Mouse (Mus musculus) hindbrain, postnatal 0 days (tissue): ENCODE measurements around the gene Glb1. TPM values are rescaled to one million over a fixed set of nuclear protein-coding genes. Genes with fewer than 3 reads are reported as not detected.
"Not testable (repeated sequence)": the region's sequence is repeated elsewhere in the genome, so short reads cannot be mapped to it uniquely, and the experiment has no call there.

Experiments
- ATAC-seq: fragments of 200-750 bp; cut with Nextera tagmentation; 2 replicates; pipeline ENCODE4 v1.8.0; 2017; ENCODE audit warnings: mild to moderate bottlenecking, moderate TSS enrichment, moderate library complexity
- DNase-seq: peaks from one replicate; pipeline ENCODE4 v3.0.0-alpha.2; 2015; ENCODE audit warnings: low spot score
- H3K27ac ChIP-seq: fragments of 300-500 bp; sonication (generic); 2 replicates; pipeline ENCODE4 v1.5.1; 2014; ENCODE audit warnings: mild to moderate bottlenecking
- H3K27me3 ChIP-seq: fragments of 300-500 bp; sonication (generic); 2 replicates; pipeline ENCODE4 v1.6.1; 2014; ENCODE audit warnings: low read length, mixed read lengths; ENCODE audit not compliant: insufficient read depth
- H3K36me3 ChIP-seq: fragments of 300-500 bp; sonication (generic); 2 replicates; pipeline ENCODE4 v1.6.1; 2014; ENCODE audit warnings: low read length, mixed read lengths; ENCODE audit not compliant: insufficient read depth
- H3K4me1 ChIP-seq: fragments of 300-500 bp; sonication (generic); 2 replicates; pipeline ENCODE4 v1.6.1; 2014; ENCODE audit warnings: antibody characterized with exemption, low read length, mixed read lengths; ENCODE audit not compliant: insufficient read depth
- H3K4me2 ChIP-seq: fragments of 300-500 bp; sonication (generic); 2 replicates; pipeline ENCODE4 v1.6.1; 2014; ENCODE audit warnings: low read depth, mild to moderate bottlenecking, low read length, moderate library complexity, mixed read lengths
- H3K4me3 ChIP-seq: fragments of 300-500 bp; sonication (generic); 2 replicates; pipeline ENCODE4 v1.5.1; 2014; ENCODE audit warnings: low read length
- H3K9ac ChIP-seq: fragments of 300-500 bp; sonication (generic); replicated peaks from 2 replicates; pipeline ENCODE4 v1.6.1; 2014; ENCODE audit warnings: mild to moderate bottlenecking, low read length, moderate library complexity, mixed read lengths
- H3K9me3 ChIP-seq: fragments of 300-500 bp; sonication (generic); 2 replicates; pipeline ENCODE4 v1.6.1; 2016; ENCODE audit warnings: low read length, mixed read lengths
- CTCF ChIP-seq: IDR thresholded peaks from 2 replicates; pipeline ENCODE4 v1.5.1; 2016; ENCODE audit warnings: antibody characterized with exemption, control low read depth, low read depth
- WGBS: fragments of 180-500 bp; shearing (Covaris S2); extraction: QIAGEN DNeasy Blood & Tissue Kit; methylation state at CpG from one replicate; pipeline ENCODE4 v1.1.7; 2014; 5-methylcytosine and 5-hydroxymethylcytosine counted together
- polyA plus RNA-seq: library from polyadenylated mRNA; unstranded; fragments of >200 nt; fragmentation: Nextera tagmentation; extraction: Ambion mirVana; gene quantifications from 2 replicates; pipeline ENCODE4 v1.2.1, GENCODE M21; 2015
- total RNA-seq: library from RNA; depleted of rRNA; stranded (reverse); fragments of >200 nt; gene quantifications from 2 replicates; pipeline ENCODE4 v1.2.3, GENCODE M21; 2014; rRNA removed

The Glb1 gene
- total and polyA plus RNA-seq, 2 experiments from 2014 or later: 36.2 to 41.9 TPM

DNA sequence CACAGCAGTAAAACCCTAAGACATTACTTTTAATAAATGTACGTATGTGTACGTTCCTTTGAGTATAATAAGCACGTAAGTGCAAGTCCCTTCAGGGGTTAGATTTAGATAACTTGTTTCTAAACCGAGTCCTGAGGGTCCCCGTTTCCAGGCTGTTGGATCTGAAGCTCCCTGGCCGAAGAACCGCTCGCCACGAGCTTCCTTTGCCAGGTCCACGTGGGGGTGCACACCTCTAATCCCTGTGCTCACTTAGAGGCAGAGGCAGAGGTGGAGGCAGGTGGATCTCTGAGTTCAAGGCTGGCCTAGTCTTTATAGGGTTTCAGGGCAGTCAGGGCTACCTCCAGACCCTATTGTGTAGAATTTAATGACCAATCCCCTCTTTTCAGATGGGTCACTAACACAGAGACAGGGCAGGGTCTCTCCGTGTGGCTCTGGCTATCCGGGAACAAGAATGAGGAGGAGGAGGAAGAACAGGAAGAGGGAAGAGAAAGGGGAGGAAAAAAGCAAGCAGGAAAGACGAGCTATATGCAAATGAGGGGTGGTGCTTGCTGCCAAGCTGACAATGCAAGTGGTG is 117.1 kb downstream of the Glb1 start:
- H3K9ac ChIP-seq: no peak overlapping the region
- H3K4me1 ChIP-seq: no peaks in the 10 kb centered on the region
- no peak overlapping the region for H3K4me2 ChIP-seq
- no peak overlapping the region for H3K27ac ChIP-seq
- H3K9me3 ChIP-seq: peaks cover 4% of the 10 kb centered on the region
- no peaks in the 10 kb centered on the region for H3K36me3 ChIP-seq
- no peak for TF ChIP-seq CTCF
- ATAC-seq (no peak), DNase-seq (no peak)
- WGBS: 78% methylated on average over 13 of the region's 13 CpGs
- no peak overlapping the region for H3K4me3 ChIP-seq
- no peaks in the 10 kb centered on the region for H3K27me3 ChIP-seq

DNA sequence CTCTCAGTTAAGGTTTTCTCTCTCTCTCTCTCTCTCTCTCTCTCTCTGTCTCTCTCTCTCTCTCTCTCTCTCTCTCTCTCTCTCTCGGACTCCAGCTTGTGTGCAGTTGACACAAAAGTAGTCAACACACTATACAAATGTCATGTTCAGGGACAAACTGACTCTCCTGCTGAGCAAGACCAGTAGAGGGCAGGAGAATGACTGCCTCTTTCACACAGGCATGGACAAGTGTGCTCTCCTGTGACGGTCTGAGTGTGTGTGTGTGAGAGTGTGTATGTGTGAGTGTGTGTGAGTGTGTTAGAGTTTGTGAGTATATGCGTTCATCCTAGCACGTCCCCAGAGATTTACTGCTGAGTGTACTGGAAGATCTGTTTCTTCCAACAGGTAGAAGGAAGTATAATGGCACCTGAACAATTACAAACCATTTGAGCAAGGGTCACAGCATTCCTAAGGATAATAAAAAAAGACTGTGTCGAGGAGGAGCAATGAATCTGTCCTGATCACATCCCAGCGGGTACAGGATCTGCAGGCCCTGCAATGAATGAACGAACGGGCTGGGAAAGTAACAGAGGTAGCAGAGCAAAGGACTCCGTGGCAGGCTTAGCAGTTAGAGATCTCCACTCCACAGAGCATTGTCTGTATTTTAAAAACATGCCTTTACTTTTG is 118.1 kb downstream of the Glb1 start:
- Histone ChIP-seq H3K4me2 (no peak overlapping the region), H3K4me1 (no peaks in the 10 kb centered on the region), H3K27me3 (no peaks in the 10 kb centered on the region), H3K4me3 (no peak overlapping the region), H3K27ac (no peak overlapping the region), H3K36me3 (no peaks in the 10 kb centered on the region), H3K9ac (no peak overlapping the region), H3K9me3 (no peaks in the 10 kb centered on the region)
- ATAC-seq: no peak
- peak; percentile 38 for TF ChIP-seq CTCF
- no peak for DNase-seq
- 67% methylated on average over 9 of the region's 9 CpGs for WGBS

DNA sequence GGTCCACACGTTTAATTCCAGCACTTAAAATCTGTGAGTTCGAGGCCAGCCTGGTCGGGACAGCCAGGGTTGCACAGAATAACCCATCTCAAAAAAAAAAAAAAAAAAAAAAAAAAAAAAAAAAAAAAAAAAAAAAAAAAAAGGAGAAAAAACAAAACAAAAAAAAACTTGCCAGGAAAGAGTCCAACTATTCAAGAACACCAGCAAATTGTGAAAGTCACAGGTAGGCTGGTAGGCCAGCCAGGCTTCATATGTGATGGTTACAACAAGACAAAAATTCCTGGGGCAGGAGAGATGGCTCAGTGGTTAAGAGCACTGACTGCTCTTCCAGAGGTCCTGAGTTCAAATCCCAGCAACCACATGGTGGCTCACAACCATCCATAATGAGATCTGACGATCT is 119.7 kb downstream of the Glb1 start:
- 74% methylated on average over 4 of the region's 4 CpGs for WGBS
- H3K4me2 ChIP-seq, H3K9ac ChIP-seq, H3K36me3 ChIP-seq, DNase-seq, ATAC-seq, H3K4me3 ChIP-seq, H3K9me3 ChIP-seq, H3K27ac ChIP-seq, H3K4me1 ChIP-seq, H3K27me3 ChIP-seq: not testable (repeated sequence)

DNA sequence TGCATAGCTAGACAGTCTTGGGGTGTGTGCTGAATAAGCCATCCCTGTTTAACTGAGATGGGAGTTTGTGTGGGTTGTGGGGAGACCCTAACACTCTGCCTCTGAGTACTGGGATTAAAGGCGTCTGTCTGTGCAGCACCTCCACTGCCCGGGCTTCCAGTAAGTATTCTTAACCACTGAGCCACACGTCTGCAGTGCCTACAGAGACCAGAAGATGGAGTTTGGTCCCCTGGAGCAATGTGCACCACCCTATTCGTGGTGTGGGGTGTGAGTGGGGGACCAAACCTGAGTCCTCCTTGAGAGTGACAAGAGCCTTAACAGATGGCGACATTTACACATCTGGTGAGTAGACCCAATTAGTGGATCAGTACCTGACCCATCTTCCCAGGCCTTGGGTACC is 121.2 kb downstream of the Glb1 start:
- Histone ChIP-seq H3K4me1 (no peaks in the 10 kb centered on the region), H3K27me3 (no peaks in the 10 kb centered on the region), H3K4me3 (no peak overlapping the region), H3K9ac (no peak overlapping the region), H3K27ac (no peak overlapping the region), H3K36me3 (no peaks in the 10 kb centered on the region), H3K4me2 (no peak overlapping the region), H3K9me3 (no peaks in the 10 kb centered on the region)
- DNase-seq: no peak
- no peak for ATAC-seq
- 57% methylated on average over 5 of the region's 5 CpGs for WGBS
- peak; percentile 16; the same call in 1 of the 2 replicates for TF ChIP-seq CTCF

DNA sequence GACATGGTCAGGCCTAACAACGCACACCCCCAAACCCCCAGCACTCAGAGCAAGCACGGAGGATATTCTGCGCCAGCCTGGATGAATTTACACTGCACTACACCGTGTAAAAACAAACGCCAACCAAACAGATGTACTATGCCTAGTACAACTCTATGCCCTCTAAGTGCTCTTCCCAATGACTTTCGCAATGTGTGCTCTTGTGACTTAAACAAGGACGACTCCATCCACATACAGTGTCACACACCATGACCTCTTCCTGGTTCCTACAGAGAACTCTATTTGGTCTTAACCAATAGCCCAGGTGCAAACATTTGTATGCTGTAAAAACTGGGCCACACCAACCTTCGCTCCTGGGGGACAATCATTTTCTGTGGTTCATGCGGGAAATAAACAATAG is 121.6 kb downstream of the Glb1 start:
- TF ChIP-seq CTCF: no peak
- no peak overlapping the region for H3K4me3 ChIP-seq
- H3K4me2 ChIP-seq: no peak overlapping the region
- no peaks in the 10 kb centered on the region for H3K4me1 ChIP-seq
- WGBS: 88% methylated on average over 9 of the region's 9 CpGs
- DNase-seq (no peak), ATAC-seq (no peak)
- no peaks in the 10 kb centered on the region for H3K9me3 ChIP-seq
- H3K27ac ChIP-seq: no peak overlapping the region
- no peaks in the 10 kb centered on the region for H3K36me3 ChIP-seq
- H3K27me3 ChIP-seq: no peaks in the 10 kb centered on the region
- no peak overlapping the region for H3K9ac ChIP-seq

Other genes starting within 250 kb of the Glb1 start
- gene Bcl2a1c, start 70.9 kb upstream of the Glb1 start, total RNA-seq: not detected in 2 replicates
- not detected in 2 replicates for gene Bcl2a1c, start 70.9 kb upstream of the Glb1 start, polyA plus RNA-seq
- 22.7 and 24.7 TPM in 2 replicates for gene Crtap, start 10.4 kb upstream of the Glb1 start, total RNA-seq
- gene Crtap, start 10.4 kb upstream of the Glb1 start, polyA plus RNA-seq: 31.8 and 34.2 TPM in 2 replicates
- 6.1 and 9.4 TPM in 2 replicates for gene Tmppe, start within 50 bp of the Glb1 start, total RNA-seq
- 5.9 and 7.1 TPM in 2 replicates for gene Tmppe, start within 50 bp of the Glb1 start, polyA plus RNA-seq
- gene Ccr4, start 103.8 kb downstream of the Glb1 start, total RNA-seq: not detected in 2 replicates
- not detected in 2 replicates for gene Ccr4, start 103.8 kb downstream of the Glb1 start, polyA plus RNA-seq
- gene C130032M10Rik, start 114.6 kb downstream of the Glb1 start, total RNA-seq: not detected in 2 replicates
- not detected in 2 replicates for gene C130032M10Rik, start 114.6 kb downstream of the Glb1 start, polyA plus RNA-seq
- 0.10 and 0.25 TPM in 2 replicates for gene Trim71, start 163.3 kb downstream of the Glb1 start, total RNA-seq
- 0.20 and 0.24 TPM in 2 replicates for gene Trim71, start 163.3 kb downstream of the Glb1 start, polyA plus RNA-seq
- 29.6 and 34.2 TPM in 2 replicates for gene Cnot10, start 239.1 kb downstream of the Glb1 start, total RNA-seq
- gene Cnot10, start 239.1 kb downstream of the Glb1 start, polyA plus RNA-seq: 45.3 and 48.0 TPM in 2 replicates